Mouse (Mus musculus) kidney, postnatal 25 days (tissue): Measurements from ENCODE around the gene Rest.

Experiments
- DNase-seq, 2 experiments: peaks; one replicate each; pipeline ENCODE4 v3.0.0; 2021; ENCODE audit warnings: mixed read lengths in 2 of 2

Rest gene

DNA sequence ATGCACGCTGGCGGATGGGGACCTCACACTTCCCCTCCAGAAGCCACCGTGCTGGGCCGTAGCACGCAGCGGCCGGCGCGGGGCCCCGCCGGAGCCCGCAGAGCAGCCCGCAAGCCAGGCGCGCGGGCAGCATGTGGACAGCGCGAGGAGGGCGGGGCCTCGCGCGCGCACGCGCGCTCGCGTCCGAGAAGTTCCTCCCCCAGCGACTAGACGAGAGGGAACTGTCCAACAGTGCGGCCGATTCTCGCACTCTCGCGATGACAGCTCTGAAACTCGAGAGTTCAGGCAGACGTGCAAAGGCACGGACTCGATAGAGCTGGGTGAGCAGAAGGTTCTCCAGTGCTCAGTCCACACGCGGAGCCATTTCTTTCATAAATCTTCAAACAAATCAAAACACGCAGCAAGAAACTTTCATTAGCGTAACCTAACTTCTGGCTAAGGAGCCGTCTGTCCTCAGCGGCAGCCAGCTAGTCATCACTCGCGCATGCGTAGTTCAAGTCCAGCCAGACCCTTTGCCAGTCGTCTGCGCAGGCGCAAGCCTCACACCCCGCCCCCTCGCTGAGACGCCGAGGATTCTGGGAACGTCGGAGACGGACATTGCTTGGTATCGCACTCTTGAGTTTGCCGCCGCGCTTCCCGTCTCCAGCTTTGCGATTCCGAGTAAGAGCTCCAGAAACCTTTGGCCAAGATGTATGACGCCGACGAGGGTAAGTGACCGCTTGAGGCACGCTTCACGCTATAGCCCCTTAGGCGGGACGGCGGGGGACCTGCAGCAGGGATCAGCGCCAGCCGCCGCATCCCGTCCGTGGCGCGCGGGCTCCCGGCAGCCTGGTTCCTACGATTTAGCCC lies 44.9 kb downstream of the Rest start, which contains the start of the genes Noa1 and Polr2b:
Gene Noa1 (minus strand): TSS at position 161 of the 849 bp plus-strand sequence.
Gene Polr2b (plus strand): TSS at position 224 of the 849 bp plus-strand sequence.
- peak; percentile 98 for DNase-seq

DNA sequence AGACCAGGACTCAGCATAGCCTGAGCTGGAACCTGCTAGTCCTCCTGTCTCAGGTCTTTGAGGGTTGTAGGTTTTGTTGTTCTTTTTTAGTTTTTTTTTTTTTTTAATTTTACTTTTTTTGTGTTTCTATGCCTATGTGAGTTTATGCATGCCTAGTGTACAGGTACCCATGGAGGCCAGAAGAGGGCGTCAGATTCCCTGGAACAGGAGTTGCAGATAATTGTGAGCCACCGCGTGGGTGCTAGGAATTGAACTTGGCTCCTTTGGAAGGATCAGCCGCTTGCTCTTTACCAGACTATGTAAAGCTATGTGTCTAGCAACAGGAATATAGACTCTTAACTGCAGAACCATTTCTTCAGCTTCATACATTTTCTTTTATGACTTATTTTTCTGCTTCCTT lies 48.9 kb downstream of the Rest start:
- no peak for DNase-seq

DNA sequence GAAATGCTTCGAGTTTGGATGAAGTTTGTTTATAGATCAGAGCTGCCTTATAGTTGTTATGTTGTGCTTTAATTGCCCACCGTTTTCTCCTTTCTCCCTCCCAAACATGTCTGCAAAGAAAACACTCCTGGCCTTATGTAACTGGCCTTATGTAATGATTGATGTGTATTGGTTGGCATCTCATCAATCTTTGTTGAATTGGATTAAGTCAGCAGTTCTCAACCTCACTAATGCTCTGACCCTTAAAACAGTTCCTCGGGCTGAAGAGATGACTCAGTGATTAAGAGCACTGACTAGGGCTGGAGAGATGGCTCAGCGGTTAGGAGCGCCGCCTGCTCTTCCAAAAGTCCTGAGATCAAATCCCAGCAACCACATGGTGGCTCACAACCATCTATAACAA lies 49.7 kb downstream of the Rest start:
- DNase-seq = no peak

DNA sequence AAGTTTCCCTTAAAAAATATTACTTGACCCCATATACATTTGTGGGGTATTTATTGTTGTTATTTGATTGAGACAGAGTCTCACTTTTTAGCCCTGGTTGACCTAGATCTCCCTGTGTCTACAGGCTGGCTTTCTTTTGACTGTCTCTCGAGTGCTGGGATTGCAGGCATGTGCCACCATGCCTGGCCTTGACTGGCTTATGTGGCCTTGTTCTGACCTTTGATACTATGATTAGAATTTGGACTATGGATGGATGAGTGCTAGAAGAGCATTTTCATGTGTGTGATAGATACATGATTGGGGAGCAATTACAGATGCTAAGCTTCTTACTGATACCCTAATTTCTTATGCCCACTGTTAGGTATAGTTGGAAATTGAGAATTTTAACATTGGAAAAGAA lies 59.6 kb downstream of the Rest start:
- no peak for DNase-seq

DNA sequence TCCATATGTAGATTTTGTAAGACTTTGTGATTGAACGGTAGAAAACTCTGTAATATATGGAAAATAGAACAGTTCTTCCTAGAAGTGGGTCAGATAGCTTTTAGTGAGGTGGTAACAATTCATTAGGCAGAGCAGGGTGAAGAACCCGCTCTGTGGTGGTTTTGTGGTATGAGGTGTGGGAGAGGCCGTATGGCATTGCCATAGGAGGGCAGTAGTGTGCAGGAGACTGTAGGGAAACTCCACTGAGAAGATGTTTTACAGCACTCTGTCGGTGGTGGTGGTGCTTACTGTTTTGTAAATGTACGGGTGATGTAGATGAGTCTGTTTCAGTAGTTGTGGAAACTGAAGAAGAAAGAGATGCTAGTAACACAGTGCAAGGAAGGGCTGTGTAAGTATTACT lies 64.9 kb downstream of the Rest start:
- DNase-seq = no peak
